In the genomic region with DNA sequence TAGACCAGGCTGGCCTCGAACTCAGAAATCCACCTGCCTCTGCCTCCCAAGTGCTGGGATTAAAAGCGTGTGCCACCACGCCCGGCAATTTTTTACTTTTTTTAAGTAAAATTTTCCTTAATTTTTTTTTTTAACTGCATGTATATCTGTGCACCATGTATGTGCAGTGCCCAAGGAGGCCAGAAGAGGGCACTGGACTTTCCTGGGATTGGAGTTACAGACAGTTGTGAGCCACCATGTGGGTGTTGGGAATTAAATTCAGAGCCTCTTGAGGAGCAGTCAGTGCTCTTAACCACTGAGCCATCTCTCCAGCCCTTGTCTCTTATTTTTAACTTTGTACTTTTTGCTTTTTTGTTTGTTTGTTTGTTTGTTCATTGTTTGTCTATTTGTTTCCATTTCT, we compare ENCODE assay signal across 8 mouse cellular contexts. TPM values are rescaled to one million over a fixed set of nuclear protein-coding genes. Genes with fewer than 3 reads are reported as not detected.
A peak's percentile ranks its signal among the peaks of the same experiment; 100 is the strongest.
DNase-seq lines count a peak whose midpoint lies in the region; ATAC-seq lines count a peak whose summit lies in the region.

No protein-coding gene starts in this region.

- ATAC-seq in megakaryocyte, adult 5-6 weeks (ENCODE audit: poor library complexity, severe bottlenecking): peak; percentile 71; the same call in 1 of the 2 replicates

- DNase-seq in kidney, postnatal 10 days: peak; percentile 8
- no peak for DNase-seq in kidney, adult 9 months
- peak; percentile 36 to 49 for DNase-seq in B cell, adult 2 months
- peak; percentile 37 for DNase-seq in NIH3T3 (ENCODE audit: low read depth)
- no peak for DNase-seq in frontal cortex, postnatal 10 days (ENCODE audit: low spot score in 2 of 2)
- no peak for DNase-seq in adrenal gland, adult (ENCODE audit: inconsistent age in 2 of 2, low spot score in 1 of 2)
- no peak for DNase-seq in adrenal gland, postnatal 25 days

RNA-seq across cellular contexts. Expression of gene Rtn4, which starts 16.0 kb away (rescaled TPM):
- total RNA-seq in megakaryocyte, adult 5-6 weeks (2015): 129 and 142 TPM in 2 replicates
- 128 and 135 TPM in 2 replicates for total RNA-seq in megakaryocyte, adult 5-6 weeks (2017)
- 474 and 481 TPM in 2 replicates for total RNA-seq in adrenal gland, postnatal 25 days (2021)

Comparison
In these comparisons a context has a peak if more than half of its experiments do, and no peak if none do; other contexts are left out.
1. DNase-seq: peak in kidney, postnatal 10 days (single experiment), B cell, adult 2 months (2 of 2) and NIH3T3 (single experiment); none in kidney, adult 9 months (single experiment), frontal cortex, postnatal 10 days (0 of 2), adrenal gland, adult (0 of 2) and adrenal gland, postnatal 25 days (single experiment).